In genomic region chr17:31295892-31296781, GRCm38 (mm10) we compare ENCODE assay signal across 8 mouse cellular contexts. TPM values are rescaled to one million over a fixed set of nuclear protein-coding genes. Genes with fewer than 3 reads are reported as not detected.
DNase-seq lines count a peak whose midpoint lies in the region; ATAC-seq and TF ChIP-seq lines count a peak whose summit lies in the region.

No protein-coding gene starts in this region.

- H3ac ChIP-seq in myocyte (ENCODE audit: control insufficient read depth, insufficient read length): no peak overlapping the region

- no peaks in the 10 kb centered on the region for H3K79me2 ChIP-seq in myocyte (ENCODE audit: control insufficient read depth, insufficient read depth)

- ATAC-seq in heart, embryonic 12.5 days (ENCODE audit: insufficient number of reproducible peaks, low FRiP score): peak; percentile 51
- peak; percentile 71 for ATAC-seq in kidney, embryonic 15.5 days (replicated peaks; ENCODE audit: low FRiP score)
- ATAC-seq in liver, embryonic 12.5 days: peak; percentile 67

- peaks cover 2% of the 10 kb centered on the region for H3K4me1 ChIP-seq in bone marrow, adult 2 months (ENCODE audit: control insufficient read depth, insufficient read depth, low read length)
- H3K4me1 ChIP-seq in embryonic fibroblast, embryonic 13.5 days (ENCODE audit: control insufficient read depth, insufficient read depth, low read length): no peaks in the 10 kb centered on the region
- H3K4me1 ChIP-seq in heart, embryonic 12.5 days (replicated peaks): peaks cover 37% of the 10 kb centered on the region
- H3K4me1 ChIP-seq in kidney, embryonic 15.5 days: peaks cover 30% of the 10 kb centered on the region
- peaks cover 45% of the 10 kb centered on the region for H3K4me1 ChIP-seq in liver, embryonic 12.5 days

- TF ChIP-seq CTCF in bone marrow, adult 2 months (IDR thresholded peaks at IDR 0.05; ENCODE audit: control insufficient read depth, insufficient read depth, low read length): no peak
- TF ChIP-seq CTCF in embryonic fibroblast, embryonic 13.5 days (IDR thresholded peaks at IDR 0.05; ENCODE audit: borderline replicate concordance, insufficient read depth, low read length): no peak

- H3K27me3 ChIP-seq in heart, embryonic 12.5 days (replicated peaks): peaks cover 16% of the 10 kb centered on the region; the same call in 1 of the 2 replicates
- peaks cover 27% of the 10 kb centered on the region for H3K27me3 ChIP-seq in kidney, embryonic 15.5 days
- H3K27me3 ChIP-seq in liver, embryonic 12.5 days (replicated peaks): peaks cover 17% of the 10 kb centered on the region
- H3K27me3 ChIP-seq in myocyte (ENCODE audit: control insufficient read depth, insufficient read depth, insufficient read length): peaks cover 20% of the 10 kb centered on the region

- peak; percentile 83 for DNase-seq in 416B (ENCODE audit: low read depth)
- DNase-seq in spleen, postnatal 4 days (ENCODE audit: low spot score in 2 of 2): peak; percentile 79 to 90

- H3K9me3 ChIP-seq in heart, embryonic 12.5 days (replicated peaks): no peaks in the 10 kb centered on the region
- H3K9me3 ChIP-seq in kidney, embryonic 15.5 days (replicated peaks): no peaks in the 10 kb centered on the region
- no peaks in the 10 kb centered on the region for H3K9me3 ChIP-seq in liver, embryonic 12.5 days (replicated peaks)

- peak overlapping the region; percentile 90 for H3K27ac ChIP-seq in bone marrow, adult 2 months (ENCODE audit: control insufficient read depth, insufficient read depth, low read depth, low read length, poor library complexity)
- no peak overlapping the region for H3K27ac ChIP-seq in embryonic fibroblast, embryonic 13.5 days (ENCODE audit: insufficient read depth, low read length)
- H3K27ac ChIP-seq in heart, embryonic 12.5 days (ENCODE audit: poor library complexity, severe bottlenecking): no peak overlapping the region
- H3K27ac ChIP-seq in kidney, embryonic 15.5 days: 0 out of 2 replicates have a peak overlapping the region, but pooled peaks have one; percentile 22
- peak overlapping the region; percentile 60 for H3K27ac ChIP-seq in liver, embryonic 12.5 days

- peak overlapping the region; percentile 100 for H3K4me2 ChIP-seq in heart, embryonic 12.5 days
- H3K4me2 ChIP-seq in kidney, embryonic 15.5 days: peak overlapping the region; percentile 95
- H3K4me2 ChIP-seq in liver, embryonic 12.5 days: peak overlapping the region; percentile 99
- H3K4me2 ChIP-seq in myocyte (ENCODE audit: low read depth): peak overlapping the region; percentile 58

- H3K4me3 ChIP-seq in bone marrow, adult 2 months (replicated peaks; ENCODE audit: control insufficient read depth, low read depth, low read length): peak overlapping the region; percentile 68
- peak overlapping the region; percentile 45 for H3K4me3 ChIP-seq in embryonic fibroblast, embryonic 13.5 days (ENCODE audit: insufficient read depth, low read length)
- H3K4me3 ChIP-seq in heart, embryonic 12.5 days: peak overlapping the region; percentile 70
- peak overlapping the region; percentile 55 for H3K4me3 ChIP-seq in kidney, embryonic 15.5 days (replicated peaks)
- H3K4me3 ChIP-seq in liver, embryonic 12.5 days: peak overlapping the region; percentile 72
- no peak overlapping the region for H3K4me3 ChIP-seq in myocyte

- peak overlapping the region; percentile 76 for H3K9ac ChIP-seq in heart, embryonic 12.5 days
- H3K9ac ChIP-seq in kidney, embryonic 15.5 days: peak overlapping the region; percentile 60
- peak overlapping the region; percentile 68 for H3K9ac ChIP-seq in liver, embryonic 12.5 days

- WGBS in bone marrow, adult 2 months: 1% methylated on average over 68 of the region's 68 CpGs
- 2% methylated on average over 68 of the region's 68 CpGs for WGBS in heart, embryonic 12.5 days
- WGBS in kidney, embryonic 15.5 days: 1% methylated on average over 67 of the region's 68 CpGs
- WGBS in liver, embryonic 12.5 days (ENCODE audit: insufficient replicate concordance): 2% methylated on average over 68 of the region's 68 CpGs

- peak; percentile 35; the same call in 1 of the 2 replicates for TF ChIP-seq POLR2A in bone marrow, adult 2 months (IDR thresholded peaks at IDR 0.05; ENCODE audit: borderline replicate concordance, control insufficient read depth, low read depth, low read length)
- TF ChIP-seq POLR2A in embryonic fibroblast, embryonic 13.5 days (IDR thresholded peaks at IDR 0.05; ENCODE audit: low read depth, low read length): no peak
- TF ChIP-seq POLR2A in myocyte (IDR thresholded peaks at IDR 0.05; ENCODE audit: insufficient read length, low read depth): no peak

- H3K36me3 ChIP-seq in heart, embryonic 12.5 days: no peaks in the 10 kb centered on the region
- H3K36me3 ChIP-seq in kidney, embryonic 15.5 days: no peaks in the 10 kb centered on the region
- no peaks in the 10 kb centered on the region for H3K36me3 ChIP-seq in liver, embryonic 12.5 days
- H3K36me3 ChIP-seq in myocyte (ENCODE audit: control insufficient read depth, insufficient read depth): no peaks in the 10 kb centered on the region

TF ChIP-seq in myocyte, 11 proteins besides CTCF, POLR2A, EP300 and RAD21:
- TF ChIP-seq MAX (IDR thresholded peaks at IDR 0.05; ENCODE audit: low read depth) (no peak), TCF12 (IDR thresholded peaks at IDR 0.05; ENCODE audit: insufficient read depth, poor library complexity, severe bottlenecking) (no peak)

RNA-seq across cellular contexts. Expression of gene Slc37a1, which starts 9.5 kb away (rescaled TPM):
- polyA plus RNA-seq in bone marrow, adult 2 months (2011; ENCODE audit: insufficient read depth, insufficient read length, low replicate concordance, missing spikeins): 5.5 and 21.9 TPM in 2 replicates
- polyA plus RNA-seq in embryonic fibroblast, embryonic 13.5 days (2011; ENCODE audit: insufficient read length, low read depth, missing spikeins): not detected in 2 replicates
- polyA plus RNA-seq in heart, embryonic 12.5 days (2016; fragmentation: Nextera tagmentation; extraction: Ambion mirVana): 5.5 TPM in 2 replicates
- 3.0 and 3.9 TPM in 2 replicates for polyA plus RNA-seq in kidney, embryonic 15.5 days (2015; fragmentation: Nextera tagmentation; extraction: Ambion mirVana)
- polyA plus RNA-seq in liver, embryonic 12.5 days (2016; fragmentation: Nextera tagmentation; extraction: Ambion mirVana): 4.4 and 5.4 TPM in 2 replicates
- 0.12 TPM for polyA plus RNA-seq in myocyte (2012; fragmentation: generic; extraction: Trizol)

RNA-seq across cellular contexts. Expression of gene Rsph1, which starts 19.0 kb away (rescaled TPM):
- 5.8 and 10.4 TPM in 2 replicates for polyA plus RNA-seq in bone marrow, adult 2 months (2011; ENCODE audit: insufficient read depth, insufficient read length, low replicate concordance, missing spikeins)
- polyA plus RNA-seq in embryonic fibroblast, embryonic 13.5 days (2011; ENCODE audit: insufficient read length, low read depth, missing spikeins): 1.3 and 1.6 TPM in 2 replicates
- 1.6 and 1.8 TPM in 2 replicates for polyA plus RNA-seq in heart, embryonic 12.5 days (2016; fragmentation: Nextera tagmentation; extraction: Ambion mirVana)
- polyA plus RNA-seq in kidney, embryonic 15.5 days (2015; fragmentation: Nextera tagmentation; extraction: Ambion mirVana): 2.0 and 2.4 TPM in 2 replicates
- polyA plus RNA-seq in liver, embryonic 12.5 days (2016; fragmentation: Nextera tagmentation; extraction: Ambion mirVana): 0.25 and 0.32 TPM in 2 replicates
- polyA plus RNA-seq in myocyte (2012; fragmentation: generic; extraction: Trizol): 0.30 TPM

Comparison
In these comparisons a context has a peak if more than half of its experiments do, and no peak if none do; other contexts are left out.
1. H3K27ac ChIP-seq: peak in bone marrow, adult 2 months (single experiment), kidney, embryonic 15.5 days (single experiment) and liver, embryonic 12.5 days (single experiment); none in embryonic fibroblast, embryonic 13.5 days (single experiment) and heart, embryonic 12.5 days (single experiment).
2. Peak in every context shown above with its lines, with median percentiles within 50 percentile points of each other: ATAC-seq, H3K4me2 ChIP-seq and H3K9ac ChIP-seq.